Mouse (Mus musculus) thymus, adult 2 months (tissue): ENCODE measurements around the gene Pax7.

Experiments
- CTCF ChIP-seq: fragments of 200-500 bp; IDR thresholded peaks from 2 replicates; pipeline ENCODE4 v1.5.1; 2012; ENCODE audit warnings: mild to moderate bottlenecking, control low read depth, low read length, moderate library complexity, borderline replicate concordance; ENCODE audit not compliant: control insufficient read depth, poor library complexity, insufficient read depth; ENCODE audit errors: extremely low read depth
- POLR2A ChIP-seq: fragments of 200-500 bp; IDR thresholded peaks from 2 replicates; pipeline ENCODE4 v1.6.1; 2012; ENCODE audit warnings: mild to moderate bottlenecking, low read length, control low read depth, moderate library complexity; ENCODE audit not compliant: control insufficient read depth, poor library complexity, insufficient read depth; ENCODE audit errors: extremely low read depth

DNA sequence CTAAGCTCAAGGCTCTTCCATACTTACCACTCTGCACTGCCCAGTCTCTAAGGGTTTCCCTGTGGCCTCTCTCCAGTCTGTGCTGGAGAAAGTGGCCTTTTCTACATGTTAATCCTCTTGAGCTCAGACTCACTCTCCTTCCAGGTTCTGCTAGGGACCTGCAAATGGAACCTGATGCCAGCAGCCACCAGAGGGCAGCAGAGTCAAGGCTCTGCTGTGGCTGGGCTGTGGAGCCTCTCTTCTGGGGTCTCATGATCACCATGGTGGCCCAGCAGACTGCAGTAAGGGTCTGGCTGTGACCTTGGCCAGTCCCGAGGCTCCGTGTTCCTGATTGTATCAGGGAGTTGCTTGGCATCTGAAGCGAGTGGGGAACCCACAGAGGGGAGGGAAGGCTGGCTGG lies 39.3 kb upstream of the Pax7 start:
- TF ChIP-seq CTCF (peak; percentile 93), POLR2A (no peak)
